Mouse (Mus musculus) limb, embryonic 11.5 days (tissue): Measurements from ENCODE around the gene H2afz. TPM values are rescaled to one million over a fixed set of nuclear protein-coding genes. Genes with fewer than 3 reads are reported as not detected.
A peak's percentile ranks its signal among the peaks of the same experiment; 100 is the strongest.

Source experiments
- ATAC-seq: fragments of 200-750 bp; cut with Nextera tagmentation; 2 replicates; pipeline ENCODE4 v1.8.0; 2017; ENCODE audit warnings: low read depth; ENCODE audit not compliant: insufficient number of reproducible peaks, low FRiP score, low TSS enrichment
- DNase-seq: peaks from one replicate; pipeline ENCODE4 v3.0.0-alpha.2; 2015; ENCODE audit warnings: low spot score
- H3K27ac ChIP-seq: fragments of 300-500 bp; sonication (generic); replicated peaks from 2 replicates; pipeline ENCODE4 v1.5.1; 2014; ENCODE audit warnings: low read depth, mild to moderate bottlenecking, low read length
- H3K27me3 ChIP-seq: fragments of 300-500 bp; sonication (generic); 2 replicates; pipeline ENCODE4 v1.6.1; 2014; ENCODE audit warnings: mild to moderate bottlenecking, low read length, mixed read lengths; ENCODE audit not compliant: control insufficient read depth, insufficient read depth
- H3K36me3 ChIP-seq: fragments of 300-500 bp; sonication (generic); 2 replicates; pipeline ENCODE4 v1.6.1; 2014; ENCODE audit warnings: mild to moderate bottlenecking, low read length, moderate library complexity, mixed read lengths; ENCODE audit not compliant: control insufficient read depth, insufficient read depth
- H3K4me1 ChIP-seq: fragments of 300-500 bp; sonication (generic); 2 replicates; pipeline ENCODE4 v1.6.1; 2014; ENCODE audit warnings: low read length, mixed read lengths; ENCODE audit not compliant: control insufficient read depth, insufficient read depth
- H3K4me2 ChIP-seq: fragments of 300-500 bp; sonication (generic); 2 replicates; pipeline ENCODE4 v1.6.1; 2014; ENCODE audit warnings: low read depth, mild to moderate bottlenecking, moderate library complexity; ENCODE audit not compliant: severe bottlenecking
- H3K4me3 ChIP-seq: fragments of 300-500 bp; sonication (generic); 2 replicates; pipeline ENCODE4 v1.5.1; 2014; ENCODE audit warnings: low read depth, low read length
- H3K9ac ChIP-seq: fragments of 300-500 bp; sonication (generic); 2 replicates; pipeline ENCODE4 v1.6.1; 2014; ENCODE audit warnings: mild to moderate bottlenecking, low read length
- H3K9me3 ChIP-seq: fragments of 300-500 bp; sonication (generic); 2 replicates; pipeline ENCODE4 v1.6.1; 2016; ENCODE audit warnings: low read length; ENCODE audit not compliant: control insufficient read depth
- WGBS: fragments of 180-500 bp; shearing (Covaris S2); extraction: QIAGEN DNeasy Blood & Tissue Kit; methylation state at CpG from one replicate; pipeline ENCODE4 v1.1.7; 2014; 5-methylcytosine and 5-hydroxymethylcytosine counted together
- polyA plus RNA-seq: library from polyadenylated mRNA; unstranded; fragments of >200 nt; fragmentation: Nextera tagmentation; extraction: Ambion mirVana; gene quantifications from 2 replicates; pipeline ENCODE4 v1.2.1, GENCODE M21; 2014

Gene H2afz
- polyA plus RNA-seq, result 3,201 and 3,406 TPM in 2 replicates

- H3K4me1 ChIP-seq, result peaks cover 6% of the 10 kb centered on the region; the same call in 1 of the 2 replicates
- H3K9ac ChIP-seq, result peak within 1 kb of the TSS; percentile 95
- peak within 1 kb of the TSS; percentile 98 for H3K27ac ChIP-seq
- H3K4me3 ChIP-seq, result peak within 1 kb of the TSS; percentile 86
- DNase-seq (peak; percentile 98), ATAC-seq (peak; percentile 94)
- H3K9me3 ChIP-seq, result no peaks in the 10 kb centered on the region
- peak within 1 kb of the TSS; percentile 52 for H3K4me2 ChIP-seq
- no peaks in the 10 kb centered on the region for H3K27me3 ChIP-seq
- under 1% methylated on average over 80 of the region's 115 CpGs for WGBS
- H3K36me3 ChIP-seq, result peaks cover 5% of the 10 kb centered on the region; the same call in 1 of the 2 replicates
Observed at GRCm38 (mm10) chr3:137864124-137864987, at the start of gene H2afz. H2afz (plus strand) TSS chr3:137864487.

- H3K36me3 ChIP-seq, result no peaks in the 10 kb centered on the region
- no peak overlapping the region for H3K9ac ChIP-seq
- no peak for ATAC-seq
- no peak overlapping the region for H3K27ac ChIP-seq
- H3K9me3 ChIP-seq, result no peaks in the 10 kb centered on the region
- WGBS, result 25% methylated on average over 4 of the region's 4 CpGs
- no peak overlapping the region for H3K4me3 ChIP-seq
- no peaks in the 10 kb centered on the region for H3K4me1 ChIP-seq
- no peaks in the 10 kb centered on the region for H3K27me3 ChIP-seq
- H3K4me2 ChIP-seq, result no peak overlapping the region
- no peak for DNase-seq
Observed at GRCm38 (mm10) chr3:137818713-137819112, 45.6 kb upstream of the H2afz start.

GRCm38 (mm10) chr3:137820688-137821467 is 43.4 kb upstream of the H2afz start:
- DNase-seq (no peak), ATAC-seq (no peak)
- no peak overlapping the region for H3K27ac ChIP-seq
- H3K4me3 ChIP-seq, result no peak overlapping the region
- no peaks in the 10 kb centered on the region for H3K36me3 ChIP-seq
- 80% methylated on average over 6 of the region's 6 CpGs for WGBS
- no peaks in the 10 kb centered on the region for H3K4me1 ChIP-seq
- no peaks in the 10 kb centered on the region for H3K9me3 ChIP-seq
- no peak overlapping the region for H3K4me2 ChIP-seq
- no peaks in the 10 kb centered on the region for H3K27me3 ChIP-seq
- no peak overlapping the region for H3K9ac ChIP-seq

- DNase-seq (no peak), ATAC-seq (no peak)
- Histone ChIP-seq H3K9ac (no peak overlapping the region), H3K9me3 (no peaks in the 10 kb centered on the region), H3K27me3 (no peaks in the 10 kb centered on the region), H3K4me2 (no peak overlapping the region), H3K4me1 (no peaks in the 10 kb centered on the region), H3K4me3 (no peak overlapping the region), H3K36me3 (no peaks in the 10 kb centered on the region), H3K27ac (no peak overlapping the region)
- 99% methylated on average over 3 of the region's 3 CpGs for WGBS
Observed at GRCm38 (mm10) chr3:137823317-137823716, 41.0 kb upstream of the H2afz start.

- 0 out of 2 replicates have a peak overlapping the region, but pooled peaks have one; percentile 8 for H3K4me2 ChIP-seq
- H3K9me3 ChIP-seq, result no peaks in the 10 kb centered on the region
- H3K4me3 ChIP-seq, result no peak overlapping the region
- no peak overlapping the region for H3K27ac ChIP-seq
- WGBS, result 19% methylated on average over 11 of the region's 11 CpGs
- H3K36me3 ChIP-seq, result no peaks in the 10 kb centered on the region
- H3K27me3 ChIP-seq, result no peaks in the 10 kb centered on the region
- ATAC-seq (no peak), DNase-seq (peak; percentile 26)
- H3K4me1 ChIP-seq, result no peaks in the 10 kb centered on the region
- no peak overlapping the region for H3K9ac ChIP-seq
Observed at GRCm38 (mm10) chr3:137827678-137828077, 36.6 kb upstream of the H2afz start.

- Histone ChIP-seq H3K9me3 (no peaks in the 10 kb centered on the region), H3K36me3 (no peaks in the 10 kb centered on the region), H3K4me2 (no peak overlapping the region), H3K4me3 (no peak overlapping the region), H3K27me3 (no peaks in the 10 kb centered on the region), H3K9ac (no peak overlapping the region), H3K27ac (no peak overlapping the region), H3K4me1 (no peaks in the 10 kb centered on the region)
- no peak for DNase-seq
- WGBS, result 88% methylated on average over 2 of the region's 2 CpGs
- no peak for ATAC-seq
Observed at GRCm38 (mm10) chr3:137831156-137831555, 33.1 kb upstream of the H2afz start.

- H3K36me3 ChIP-seq, result no peaks in the 10 kb centered on the region
- H3K9ac ChIP-seq, result no peak overlapping the region
- ATAC-seq (no peak), DNase-seq (no peak)
- H3K9me3 ChIP-seq, result no peaks in the 10 kb centered on the region
- no peaks in the 10 kb centered on the region for H3K4me1 ChIP-seq
- no peak overlapping the region for H3K4me2 ChIP-seq
- no peaks in the 10 kb centered on the region for H3K27me3 ChIP-seq
- no peak overlapping the region for H3K4me3 ChIP-seq
- no peak overlapping the region for H3K27ac ChIP-seq
Observed at GRCm38 (mm10) chr3:137833128-137833527, 31.2 kb upstream of the H2afz start.

GRCm38 (mm10) chr3:137833698-137834097 is 30.6 kb upstream of the H2afz start:
- WGBS, result 77% methylated on average over 4 of the region's 4 CpGs
- no peak for ATAC-seq
- Histone ChIP-seq H3K9me3 (no peaks in the 10 kb centered on the region), H3K4me3 (no peak overlapping the region), H3K27ac (no peak overlapping the region), H3K4me1 (no peaks in the 10 kb centered on the region), H3K9ac (no peak overlapping the region), H3K36me3 (no peaks in the 10 kb centered on the region), H3K27me3 (no peaks in the 10 kb centered on the region), H3K4me2 (no peak overlapping the region)
- no peak for DNase-seq
